Mouse (Mus musculus): ENCODE results near the gene BC051019. TPM values are rescaled to one million over a fixed set of nuclear protein-coding genes. Genes with fewer than 3 reads are reported as not detected.

Gene BC051019
- polyA plus RNA-seq, 1 experiment: 0.31 TPM

- WGBS: 71% methylated on average over 5 of the region's 5 CpGs
Measured at GRCm38 (mm10) chr7:109669426-109670170, 54.1 kb downstream of the BC051019 start.

GRCm38 (mm10) chr7:109666664-109667063, 57.0 kb downstream of the BC051019 start:
- DNase-seq (ENCODE audit: low read depth, low spot score): no peak
- 74% methylated on average over 5 of the region's 5 CpGs for WGBS

More at GRCm38 (mm10) chr7:109669426-109670170, 54.1 kb downstream of the BC051019 start:
- DNase-seq (ENCODE audit: low read depth, low spot score): no peak

- WGBS: 78% methylated on average over 4 of the region's 4 CpGs
- DNase-seq (ENCODE audit: low read depth, low spot score): no peak
Measured at GRCm38 (mm10) chr7:109662626-109663025, 61.0 kb downstream of the BC051019 start.

Other genes starting within 250 kb of the BC051019 start
- 0.02 and 0.04 TPM in 2 replicates for gene Trim66, start 215.7 kb downstream of the BC051019 start, polyA plus RNA-seq (2012; rRNA removed)
- 419 and 430 TPM in 2 replicates for gene Rpl27a, start 204.7 kb downstream of the BC051019 start, polyA plus RNA-seq (2012; rRNA removed)
- gene St5, start 20.2 kb downstream of the BC051019 start, polyA plus RNA-seq (2012; rRNA removed): 32.0 and 55.1 TPM in 2 replicates
- 8.8 and 12.3 TPM in 2 replicates for gene Akip1, start 20.2 kb downstream of the BC051019 start, polyA plus RNA-seq (2012; rRNA removed)
- 0.30 and 0.62 TPM in 2 replicates for gene Ascl3, start 7.9 kb upstream of the BC051019 start, polyA plus RNA-seq (2012; rRNA removed)
- 63.6 and 70.0 TPM in 2 replicates for gene Tmem9b, start 29.0 kb upstream of the BC051019 start, polyA plus RNA-seq (2012; rRNA removed)
- gene Nrip3, start 58.2 kb upstream of the BC051019 start, polyA plus RNA-seq (2012; rRNA removed): 0.22 and 0.27 TPM in 2 replicates
- 0.66 and 1.4 TPM in 2 replicates for gene Scube2, start 141.8 kb upstream of the BC051019 start, polyA plus RNA-seq (2012; rRNA removed)
- 19.6 and 20.6 TPM in 2 replicates for gene Dennd5a, start 236.6 kb upstream of the BC051019 start, polyA plus RNA-seq (2012; rRNA removed)

All from large intestine, adult 2 months (tissue).